Mouse (Mus musculus): ENCODE measurements around the gene Nubpl. TPM values are rescaled to one million over a fixed set of nuclear protein-coding genes. Genes with fewer than 3 reads are reported as not detected.

Gene Nubpl
- total RNA-seq, 2 experiments from 2014 or later = 4.4 to 6.7 TPM

- DNase-seq (ENCODE audit: low spot score) = no peak
These were observed 231.0 kb downstream of the Nubpl start for GRCm38 (mm10) chr12:52328488-52328887.

DNA sequence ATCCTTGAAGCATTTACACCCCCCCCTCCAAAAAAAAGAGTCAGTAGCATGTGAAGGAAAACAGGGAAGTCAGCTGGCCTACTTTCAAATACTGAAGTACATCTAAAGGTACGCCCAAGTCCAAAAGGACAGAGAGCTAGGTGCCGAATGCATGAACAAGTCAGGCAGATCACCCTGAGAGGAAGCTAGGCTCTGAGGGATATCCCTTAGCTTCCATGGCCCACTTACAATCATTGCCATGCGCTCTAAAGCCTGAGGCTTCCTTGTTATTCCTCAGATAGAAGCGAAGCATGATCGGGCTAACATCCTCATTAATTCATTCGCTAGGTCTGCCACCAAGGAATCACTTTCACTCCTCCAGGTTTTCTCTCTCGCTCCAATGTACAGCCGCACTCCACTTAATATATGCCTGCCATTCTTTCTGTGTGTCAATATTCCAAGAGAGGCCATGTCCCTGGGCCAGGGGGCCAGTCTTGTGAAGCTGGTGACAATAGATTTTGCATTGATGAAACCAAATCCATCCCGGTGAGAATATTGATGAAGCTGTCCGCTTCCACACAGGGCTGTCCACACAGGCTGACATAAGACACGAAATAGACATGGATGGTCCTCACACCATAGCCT, 237.7 kb downstream of the Nubpl start:
- no peak for DNase-seq (ENCODE audit: low spot score)

DNA sequence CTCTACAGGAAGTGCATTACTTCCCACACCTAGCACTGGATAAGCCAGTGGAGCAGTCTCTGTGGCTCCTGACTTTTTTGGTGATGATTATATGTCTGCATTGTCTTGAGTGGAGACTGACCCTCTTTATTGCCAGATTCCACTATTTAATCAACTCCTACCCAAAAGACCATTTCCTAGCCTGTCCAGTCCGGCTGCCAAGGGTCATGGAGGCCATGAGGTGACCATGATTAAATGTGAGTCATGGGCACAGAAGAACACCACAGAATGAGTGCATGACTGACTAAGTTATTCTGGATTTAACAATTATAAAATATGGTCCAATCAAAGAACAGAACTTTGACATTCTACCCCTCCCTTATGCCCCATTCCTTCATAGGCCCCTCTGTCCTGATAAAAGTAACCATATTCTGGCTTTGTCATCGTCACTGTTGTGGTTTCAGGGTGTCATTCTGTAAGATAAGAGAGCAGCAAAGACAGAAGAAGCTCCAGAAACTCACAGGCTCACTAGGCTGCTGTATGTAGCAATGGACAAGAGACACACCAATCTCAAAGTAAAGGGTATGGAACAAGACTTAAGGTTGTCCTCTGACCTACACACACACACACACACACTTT, 240.7 kb downstream of the Nubpl start:
- DNase-seq (ENCODE audit: low spot score) = no peak

DNA sequence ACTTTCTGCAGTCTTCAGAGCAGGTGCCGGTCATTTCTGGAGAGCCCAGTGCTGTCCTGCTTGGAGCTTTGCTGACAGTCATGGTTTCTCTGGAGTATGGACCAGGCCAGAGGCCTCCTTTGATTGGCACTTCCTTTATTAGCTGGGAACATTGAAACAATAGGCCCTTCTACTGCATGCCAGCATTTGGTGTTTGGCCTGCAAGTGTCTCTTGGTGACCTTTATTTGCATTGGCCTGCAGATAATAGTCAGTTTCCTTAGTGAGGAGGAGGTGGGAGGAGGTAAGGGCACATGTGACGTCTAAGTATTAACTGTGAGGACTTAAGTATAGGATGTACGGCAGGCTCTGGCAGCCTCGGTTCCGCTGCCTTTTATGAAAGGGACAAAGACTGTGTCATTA, 249.1 kb downstream of the Nubpl start:
- DNase-seq (ENCODE audit: low spot score) = no peak

GRCm38 (mm10) chr12:52350276-52350675, 252.7 kb downstream of the Nubpl start:
- DNase-seq (ENCODE audit: low spot score) = no peak

DNA sequence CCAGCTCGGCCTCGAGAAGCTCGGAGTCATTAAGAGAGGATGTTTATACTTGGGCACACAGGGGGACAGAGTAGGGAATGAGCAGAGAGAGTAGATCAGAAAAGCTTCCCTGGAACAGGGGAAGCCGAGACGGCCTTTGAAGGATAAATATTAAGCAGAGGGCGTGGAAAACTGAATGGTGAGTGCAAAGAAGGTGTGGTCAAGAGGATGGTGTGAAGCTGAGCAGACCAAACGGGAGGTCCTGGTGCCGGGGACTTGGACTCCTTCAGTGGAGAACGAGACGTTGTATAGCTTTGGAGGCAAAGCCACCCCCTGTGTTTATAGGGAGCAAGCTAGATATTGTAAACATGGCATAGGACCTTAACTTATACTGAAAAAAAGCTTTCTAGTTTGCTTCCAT, 261.9 kb downstream of the Nubpl start:
- no peak for DNase-seq (ENCODE audit: low spot score)

DNA sequence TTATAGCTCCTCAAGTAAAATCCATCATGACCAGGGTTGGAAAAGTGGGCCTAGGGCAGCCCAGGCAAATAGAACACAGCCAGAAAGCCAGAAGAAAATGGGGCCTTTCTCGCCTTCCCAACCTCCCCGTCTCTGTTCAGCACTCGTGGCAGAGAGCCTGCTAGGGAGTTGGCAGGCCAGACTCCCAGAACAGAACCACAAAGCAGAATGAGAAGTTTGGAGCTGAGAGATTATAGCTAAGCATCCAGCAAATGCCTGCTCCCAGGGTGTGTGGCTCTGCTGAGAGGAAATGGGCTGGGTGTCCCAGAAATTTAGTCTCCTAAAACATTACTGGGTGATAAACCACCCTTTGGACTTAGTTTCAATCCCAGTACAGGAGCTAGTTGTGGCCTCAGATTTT, 262.6 kb downstream of the Nubpl start:
- DNase-seq (ENCODE audit: low spot score) = no peak

DNA sequence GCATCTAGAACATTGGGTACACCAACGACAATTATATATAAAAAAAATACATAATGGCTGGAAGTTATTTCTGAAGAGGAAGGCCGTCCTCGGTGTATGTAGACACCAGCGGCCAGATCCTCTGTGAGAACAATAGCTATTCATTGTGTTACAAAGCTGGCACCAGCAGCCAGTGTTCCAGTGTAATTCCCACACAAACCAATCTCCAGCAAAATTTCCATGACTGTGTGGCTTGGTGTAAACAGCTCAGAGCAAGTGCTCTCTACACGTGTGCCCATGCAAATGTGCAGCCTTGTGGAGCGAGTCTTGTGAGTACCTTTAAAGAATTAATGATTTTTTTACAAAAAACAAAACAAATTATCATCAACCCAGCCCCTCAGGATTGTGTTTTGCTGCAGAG, 263.7 kb downstream of the Nubpl start:
- DNase-seq (ENCODE audit: low spot score) = no peak

Other genes with a start within 250 kb of the Nubpl start
- 10 to 100 TPM; 22.7 to 27.2 TPM for gene Heatr5a, start 126.4 kb upstream of the Nubpl start, total RNA-seq (2021)
- 1 to 10 TPM; 4.6 to 5.0 TPM for gene Dtd2, start 91.2 kb upstream of the Nubpl start, total RNA-seq (2021)
- gene Gpr33, start 69.7 kb upstream of the Nubpl start, total RNA-seq (2021) = not detected

Measured in gastrocnemius, adult 18-20 months (tissue).